Mouse (Mus musculus) naive thymus-derived CD4-positive, alpha-beta T cell, adult 2 months (primary cell): ENCODE data around the gene Nrarp.

Experiments used
- DNase-seq: peaks from one replicate; pipeline ENCODE4 v3.0.0-alpha.2; 2011; ENCODE audit warnings: low read depth

Gene Nrarp

GRCm38 (mm10) chr2:25196172-25196954 is 15.8 kb downstream of the Nrarp start, which contains the start of gene Tor4a:
Gene Tor4a (minus strand): TSS chr2:25196886.
- peak; percentile 80 for DNase-seq

- no peak for DNase-seq
Measured at GRCm38 (mm10) chr2:25197191-25197590, 16.6 kb downstream of the Nrarp start.

- no peak for DNase-seq
Measured at GRCm38 (mm10) chr2:25197946-25198345, 17.4 kb downstream of the Nrarp start.

- DNase-seq = no peak
Measured at GRCm38 (mm10) chr2:25200631-25201030, 20.1 kb downstream of the Nrarp start.

- DNase-seq = no peak
Measured at GRCm38 (mm10) chr2:25203631-25204214, 23.2 kb downstream of the Nrarp start.

- no peak for DNase-seq
Measured at GRCm38 (mm10) chr2:25207593-25207992, 27.0 kb downstream of the Nrarp start.

- no peak for DNase-seq
Measured at GRCm38 (mm10) chr2:25210686-25211085, 30.1 kb downstream of the Nrarp start.

GRCm38 (mm10) chr2:25211121-25211670 is 30.6 kb downstream of the Nrarp start, which contains the start of gene Nelfb:
Gene Nelfb (minus strand): TSS chr2:25211489.
- peak; percentile 86 for DNase-seq

GRCm38 (mm10) chr2:25213266-25213865 is 32.8 kb downstream of the Nrarp start:
- no peak for DNase-seq

- DNase-seq = no peak
Measured at GRCm38 (mm10) chr2:25214444-25214843, 33.9 kb downstream of the Nrarp start, which contains the start of gene Stpg3. Gene Stpg3 (minus strand): TSS chr2:25214637.

- DNase-seq = no peak
Measured at GRCm38 (mm10) chr2:25217666-25218065, 37.1 kb downstream of the Nrarp start.

GRCm38 (mm10) chr2:25218445-25218844 is 37.9 kb downstream of the Nrarp start, which contains the start of gene Fam166a:
Gene Fam166a (plus strand): TSS chr2:25218745.
- no peak for DNase-seq

GRCm38 (mm10) chr2:25221331-25221772 is 40.8 kb downstream of the Nrarp start:
- DNase-seq = no peak

- DNase-seq = no peak
Measured at GRCm38 (mm10) chr2:25223681-25224491, 43.3 kb downstream of the Nrarp start.

GRCm38 (mm10) chr2:25224492-25224765 is 43.9 kb downstream of the Nrarp start, which contains the start of gene Tubb4b:
Gene Tubb4b (minus strand): TSS chr2:25224702.
- DNase-seq = no peak

GRCm38 (mm10) chr2:25224766-25225752 is 44.5 kb downstream of the Nrarp start:
- peak; percentile 99 for DNase-seq

GRCm38 (mm10) chr2:25225811-25226379 is 45.3 kb downstream of the Nrarp start:
- DNase-seq = no peak

GRCm38 (mm10) chr2:25226864-25227263 is 46.3 kb downstream of the Nrarp start:
- no peak for DNase-seq

GRCm38 (mm10) chr2:25227406-25227805 is 46.8 kb downstream of the Nrarp start:
- DNase-seq = peak; percentile 26

GRCm38 (mm10) chr2:25228431-25228889 is 47.9 kb downstream of the Nrarp start:
- peak; percentile 94 for DNase-seq
